Mouse (Mus musculus) olfactory bulb, adult 2 months (tissue): ENCODE measurements around the gene E330009J07Rik. TPM values are rescaled to one million over a fixed set of nuclear protein-coding genes. Genes with fewer than 3 reads are reported as not detected.

Experiments
- H3K27ac ChIP-seq: fragments of 200-500 bp; 2 replicates; pipeline ENCODE4 v1.5.1; 2012; ENCODE audit warnings: low read depth, low read length; ENCODE audit not compliant: insufficient read depth
- H3K4me1 ChIP-seq: fragments of 200-500 bp; 2 replicates; pipeline ENCODE4 v1.6.1; 2012; ENCODE audit warnings: low read length; ENCODE audit not compliant: control insufficient read depth, insufficient read depth
- H3K4me3 ChIP-seq: fragments of 200-500 bp; 2 replicates; pipeline ENCODE4 v1.5.1; 2012; ENCODE audit warnings: mild to moderate bottlenecking, low read depth, low read length, moderate library complexity; ENCODE audit not compliant: insufficient read depth
- CTCF ChIP-seq: fragments of 200-500 bp; IDR thresholded peaks from 2 replicates; pipeline ENCODE4 v1.5.1; 2012; ENCODE audit warnings: low read depth, mild to moderate bottlenecking, low read length, moderate library complexity; ENCODE audit not compliant: insufficient read depth
- POLR2A ChIP-seq: fragments of 200-500 bp; IDR thresholded peaks from 2 replicates; pipeline ENCODE4 v1.6.1; 2012; ENCODE audit warnings: mild to moderate bottlenecking, low read depth, low read length, moderate library complexity; ENCODE audit not compliant: insufficient read depth
- WGBS: fragments of 180-500 bp; shearing (Covaris S2); methylation state at CpG from one replicate; pipeline ENCODE4 v1.1.7; 2018; 5-methylcytosine and 5-hydroxymethylcytosine counted together
- polyA plus RNA-seq: library from polyadenylated mRNA; stranded (reverse); fragments of >200 nt; gene quantifications from 2 replicates; pipeline ENCODE4 v1.2.4, GENCODE M21; 2012; ENCODE audit warnings: low replicate concordance; ENCODE audit not compliant: missing spikeins, insufficient read depth, insufficient read length

E330009J07Rik gene
- polyA plus RNA-seq, 1 experiment, result 44.9 TPM

DNA sequence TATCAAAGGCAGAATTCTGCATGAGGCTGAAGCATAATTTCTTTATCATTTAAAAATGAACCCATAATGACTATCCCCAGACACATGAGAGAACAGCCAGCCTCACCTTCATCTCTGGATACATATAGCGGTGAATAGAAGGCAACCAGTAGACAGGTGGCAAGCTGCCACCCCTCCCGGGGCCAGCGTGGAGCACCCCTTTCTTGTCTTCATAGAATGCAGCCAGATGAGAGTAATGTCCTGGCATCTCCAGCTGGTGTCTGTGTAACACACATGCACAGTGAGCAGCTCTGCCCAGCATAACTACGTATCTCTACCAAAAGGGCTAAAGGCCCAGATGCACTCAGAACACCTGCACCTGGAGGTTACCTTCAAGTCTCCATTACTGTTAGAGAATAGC is 17.5 kb downstream of the E330009J07Rik start:
- H3K4me3 ChIP-seq, result no peak overlapping the region
- no peak for TF ChIP-seq CTCF
- TF ChIP-seq POLR2A, result no peak
- H3K4me1 ChIP-seq, result peaks cover 4% of the 10 kb centered on the region; the same call in 1 of the 2 replicates
- WGBS, result 84% methylated on average over 4 of the region's 4 CpGs
- no peak overlapping the region for H3K27ac ChIP-seq

- 44% methylated on average over 5 of the region's 5 CpGs for WGBS
- TF ChIP-seq POLR2A (no peak), CTCF (no peak)
- H3K27ac ChIP-seq, result no peak overlapping the region
Observed at GRCm38 (mm10) chr6:40415799-40416198, 20.1 kb downstream of the E330009J07Rik start.

DNA sequence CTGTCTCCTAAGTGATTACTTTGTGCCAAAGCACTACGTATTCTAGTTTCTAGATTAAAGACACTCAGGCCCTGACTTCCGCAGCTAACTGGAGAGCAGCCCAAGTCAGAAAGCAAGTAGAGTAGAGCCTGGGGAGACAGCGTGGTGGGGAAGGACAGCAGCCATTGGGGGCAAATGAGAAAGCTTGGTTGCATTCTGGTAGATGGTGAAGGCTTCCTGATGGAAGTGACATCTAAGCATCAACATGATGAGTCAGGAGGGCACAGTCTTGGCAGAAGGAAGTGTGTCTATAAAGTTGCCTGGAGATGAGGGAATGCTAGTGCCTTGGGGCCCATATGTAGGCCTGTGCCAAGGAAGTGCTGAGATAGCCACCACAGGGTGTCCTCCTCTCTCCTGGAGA is 22.4 kb downstream of the E330009J07Rik start:
- H3K4me3 ChIP-seq, result no peak overlapping the region
- no peak overlapping the region for H3K27ac ChIP-seq
- H3K4me1 ChIP-seq, result peaks cover 4% of the 10 kb centered on the region; the same call in 1 of the 2 replicates
- TF ChIP-seq CTCF (no peak), POLR2A (no peak)
- 92% methylated on average over 3 of the region's 3 CpGs for WGBS

More at GRCm38 (mm10) chr6:40415799-40416198, 20.1 kb downstream of the E330009J07Rik start:
- Histone ChIP-seq H3K4me3 (no peak overlapping the region), H3K4me1 (peaks cover 4% of the 10 kb centered on the region; the same call in 1 of the 2 replicates)

DNA sequence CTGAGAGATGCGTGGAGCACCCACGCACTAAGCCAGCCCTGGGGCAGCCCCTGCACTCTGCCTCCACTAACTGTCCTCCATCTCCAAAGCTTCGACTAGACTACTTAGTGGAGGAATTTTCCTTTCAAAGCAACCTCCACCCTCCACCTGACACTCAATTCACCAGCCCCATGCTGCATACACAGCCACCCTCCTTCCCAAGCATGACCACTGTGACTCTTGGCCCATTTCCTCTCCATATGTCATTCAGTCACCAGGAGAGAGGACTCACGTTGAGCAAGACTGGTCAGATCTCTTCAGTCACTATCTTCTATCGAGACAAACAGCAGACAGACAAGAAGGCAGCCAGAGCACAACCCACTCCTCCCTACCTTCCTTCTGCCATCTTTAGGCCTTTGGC is 22.9 kb downstream of the E330009J07Rik start:
- WGBS, result 93% methylated on average over 5 of the region's 5 CpGs
- Histone ChIP-seq H3K4me1 (peaks cover 4% of the 10 kb centered on the region; the same call in 1 of the 2 replicates), H3K27ac (no peak overlapping the region), H3K4me3 (no peak overlapping the region)
- TF ChIP-seq CTCF (no peak), POLR2A (no peak)

DNA sequence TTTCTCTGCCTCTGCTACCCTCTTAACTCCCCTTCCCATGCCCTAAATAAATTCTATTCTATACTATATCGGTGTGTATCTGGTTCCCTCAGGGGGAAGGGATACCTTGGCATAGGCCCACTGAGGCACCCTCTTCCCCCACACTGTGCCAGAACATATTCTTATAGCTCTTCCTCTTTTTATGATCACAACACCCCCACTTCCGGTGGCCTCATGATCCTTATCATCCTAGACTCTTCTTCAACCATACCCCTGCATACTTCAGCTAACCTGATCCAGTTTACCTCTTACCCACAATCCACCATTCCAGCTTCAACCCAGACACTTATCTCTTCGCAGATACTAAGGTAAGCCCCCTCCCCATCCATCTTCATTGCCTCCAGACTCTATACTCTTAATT is 24.9 kb downstream of the E330009J07Rik start:
- TF ChIP-seq CTCF (no peak), POLR2A (no peak)
- WGBS, result 95% methylated on average over 3 of the region's 3 CpGs
- Histone ChIP-seq H3K4me3 (no peak overlapping the region), H3K4me1 (peaks cover 4% of the 10 kb centered on the region; the same call in 1 of the 2 replicates), H3K27ac (no peak overlapping the region)

- WGBS, result 92% methylated on average over 4 of the region's 4 CpGs
- H3K27ac ChIP-seq, result no peak overlapping the region
Observed at GRCm38 (mm10) chr6:40403640-40404285, 32.2 kb downstream of the E330009J07Rik start.

GRCm38 (mm10) chr6:40402031-40402430 is 33.9 kb downstream of the E330009J07Rik start:
- H3K4me3 ChIP-seq, result no peak overlapping the region
- 94% methylated on average over 2 of the region's 2 CpGs for WGBS
- H3K27ac ChIP-seq, result no peak overlapping the region
- H3K4me1 ChIP-seq, result no peaks in the 10 kb centered on the region
- no peak for TF ChIP-seq CTCF
- no peak for TF ChIP-seq POLR2A

More at GRCm38 (mm10) chr6:40403640-40404285, 32.2 kb downstream of the E330009J07Rik start:
- no peak for TF ChIP-seq POLR2A
- no peak for TF ChIP-seq CTCF
- Histone ChIP-seq H3K4me1 (no peaks in the 10 kb centered on the region), H3K4me3 (no peak overlapping the region)

DNA sequence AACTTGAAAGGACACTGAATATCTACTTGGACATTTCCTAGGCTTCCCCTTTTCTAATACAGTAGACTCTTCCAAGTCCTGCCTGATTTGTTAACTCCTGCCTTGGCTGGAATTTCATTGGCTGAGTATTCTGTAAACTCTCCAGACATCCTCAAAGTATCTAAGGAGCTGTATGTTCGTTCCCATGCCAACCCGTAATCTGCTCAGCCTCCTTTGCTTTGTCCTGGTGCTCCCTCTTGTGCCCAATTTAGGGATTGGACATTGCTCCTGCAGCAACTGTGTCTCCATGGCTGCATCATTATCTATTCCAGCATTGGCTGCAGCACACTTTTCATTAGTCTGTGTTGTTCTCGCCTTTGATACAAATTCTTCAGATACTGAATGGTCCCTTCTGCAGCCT is 42.7 kb downstream of the E330009J07Rik start:
- Histone ChIP-seq H3K27ac (no peak overlapping the region), H3K4me3 (no peak overlapping the region), H3K4me1 (0 out of 2 replicates have a peak, but pooled peaks cover 2% of the 10 kb centered on the region)
- WGBS, result 9% methylated on average over 3 of the region's 3 CpGs
- no peak for TF ChIP-seq CTCF
- no peak for TF ChIP-seq POLR2A

DNA sequence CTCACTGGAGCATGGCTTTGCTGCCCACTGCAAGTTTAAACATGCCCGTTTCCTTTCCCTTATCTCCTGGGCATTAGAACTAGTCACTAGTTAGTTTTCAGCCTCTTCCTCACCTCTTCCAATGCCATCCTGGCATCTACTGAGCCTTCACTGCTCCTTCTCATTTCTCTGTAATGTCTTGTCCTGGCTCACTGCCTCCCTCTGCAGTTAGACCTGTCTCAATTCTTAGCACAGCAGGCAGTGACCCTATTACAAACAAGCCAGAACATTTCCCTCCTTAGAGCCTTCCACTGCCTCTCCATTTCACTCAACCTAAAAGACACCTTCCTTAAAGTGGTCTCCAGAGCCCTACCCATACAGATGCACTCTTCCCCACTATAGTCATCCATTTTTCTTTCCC is 45.0 kb downstream of the E330009J07Rik start:
- Histone ChIP-seq H3K4me1 (0 out of 2 replicates have a peak, but pooled peaks cover 2% of the 10 kb centered on the region), H3K4me3 (no peak overlapping the region), H3K27ac (no peak overlapping the region)
- 91% methylated on average over 1 of the region's 1 CpGs for WGBS
- TF ChIP-seq CTCF (no peak), POLR2A (no peak)
